Mouse (Mus musculus) stomach, embryonic 15.5 days (tissue): ENCODE data around the gene Creb3l1. TPM values are rescaled to one million over a fixed set of nuclear protein-coding genes. Genes with fewer than 3 reads are reported as not detected.

ENCODE experiments used
- ATAC-seq: fragments of 200-750 bp; cut with Nextera tagmentation; 2 replicates; pipeline ENCODE4 v1.8.0; 2017; ENCODE audit warnings: low read depth, moderate number of reproducible peaks, moderate TSS enrichment; ENCODE audit not compliant: insufficient read depth, low FRiP score
- H3K27ac ChIP-seq: fragments of 300-500 bp; sonication (generic); 2 replicates; pipeline ENCODE4 v1.5.1; 2015; ENCODE audit warnings: mild to moderate bottlenecking, inconsistent platforms
- H3K27me3 ChIP-seq: fragments of 300-500 bp; sonication (generic); replicated peaks from 2 replicates; pipeline ENCODE4 v1.6.1; 2015; ENCODE audit warnings: inconsistent platforms
- H3K36me3 ChIP-seq: fragments of 300-500 bp; sonication (generic); 2 replicates; pipeline ENCODE4 v1.6.1; 2015; ENCODE audit warnings: inconsistent platforms
- H3K4me1 ChIP-seq: fragments of 300-500 bp; sonication (generic); 2 replicates; pipeline ENCODE4 v1.6.1; 2015; ENCODE audit warnings: inconsistent platforms
- H3K4me2 ChIP-seq: fragments of 300-500 bp; sonication (generic); 2 replicates; pipeline ENCODE4 v1.6.1; 2015; ENCODE audit warnings: mild to moderate bottlenecking, inconsistent platforms
- H3K4me3 ChIP-seq: fragments of 300-500 bp; sonication (generic); replicated peaks from 2 replicates; pipeline ENCODE4 v1.5.1; 2015; ENCODE audit warnings: inconsistent platforms
- H3K9ac ChIP-seq: fragments of 300-500 bp; sonication (generic); 2 replicates; pipeline ENCODE4 v1.6.1; 2015; ENCODE audit warnings: inconsistent platforms
- H3K9me3 ChIP-seq: fragments of 300-500 bp; sonication (generic); 2 replicates; pipeline ENCODE4 v1.6.1; 2016; ENCODE audit warnings: inconsistent platforms
- WGBS: fragments of 180-500 bp; shearing (Covaris S2); methylation state at CpG from one replicate; pipeline ENCODE4 v1.1.7; 2015; 5-methylcytosine and 5-hydroxymethylcytosine counted together
- polyA plus RNA-seq: library from polyadenylated mRNA; unstranded; fragments of >200 nt; fragmentation: Nextera tagmentation; extraction: Ambion mirVana; gene quantifications from 2 replicates; pipeline ENCODE4 v1.2.1, GENCODE M21; 2015

Creb3l1 gene
- polyA plus RNA-seq, 1 experiment from 2014 or later, result 20.6 TPM

GRCm38 (mm10) chr2:91971231-91972097 lies 52.8 kb downstream of the Creb3l1 start:
- 29% methylated on average over 21 of the region's 21 CpGs for WGBS
- ATAC-seq, result peak; percentile 50
- peaks cover 24% of the 10 kb centered on the region for H3K27me3 ChIP-seq
- H3K4me1 ChIP-seq, result peaks cover 28% of the 10 kb centered on the region
- H3K36me3 ChIP-seq, result no peaks in the 10 kb centered on the region
- no peak overlapping the region for H3K9ac ChIP-seq
- H3K9me3 ChIP-seq, result no peaks in the 10 kb centered on the region
- peak overlapping the region; percentile 79 for H3K27ac ChIP-seq
- peak overlapping the region; percentile 25 for H3K4me2 ChIP-seq
- H3K4me3 ChIP-seq, result 0 out of 2 replicates have a peak overlapping the region, but pooled peaks have one; percentile 8

- no peak for ATAC-seq
- no peak overlapping the region for H3K4me2 ChIP-seq
- H3K4me3 ChIP-seq, result no peak overlapping the region
- peaks cover 25% of the 10 kb centered on the region for H3K4me1 ChIP-seq
- H3K9me3 ChIP-seq, result no peaks in the 10 kb centered on the region
- 47% methylated on average over 11 of the region's 11 CpGs for WGBS
- no peaks in the 10 kb centered on the region for H3K36me3 ChIP-seq
- H3K27ac ChIP-seq, result peak overlapping the region; percentile 51
- H3K27me3 ChIP-seq, result no peaks in the 10 kb centered on the region
- no peak overlapping the region for H3K9ac ChIP-seq
Measured at GRCm38 (mm10) chr2:91967962-91968361, 56.3 kb downstream of the Creb3l1 start.

- Histone ChIP-seq H3K4me1 (peaks cover 21% of the 10 kb centered on the region), H3K27me3 (no peaks in the 10 kb centered on the region), H3K9ac (no peak overlapping the region), H3K4me3 (no peak overlapping the region), H3K4me2 (no peak overlapping the region), H3K27ac (no peak overlapping the region), H3K9me3 (no peaks in the 10 kb centered on the region), H3K36me3 (no peaks in the 10 kb centered on the region)
- ATAC-seq, result no peak
- whole genome bisulfite sequencing, result 81% methylated on average over 5 of the region's 5 CpGs
Measured at GRCm38 (mm10) chr2:91966367-91966766, 57.9 kb downstream of the Creb3l1 start.

- peak overlapping the region; percentile 49 for H3K4me2 ChIP-seq
- H3K36me3 ChIP-seq, result no peaks in the 10 kb centered on the region
- peaks cover 19% of the 10 kb centered on the region for H3K4me1 ChIP-seq
- H3K27me3 ChIP-seq, result no peaks in the 10 kb centered on the region
- peak overlapping the region; percentile 81 for H3K27ac ChIP-seq
- H3K9ac ChIP-seq, result peak overlapping the region; percentile 16; the same call in 1 of the 2 replicates
- 22% methylated on average over 20 of the region's 20 CpGs for WGBS
- no peaks in the 10 kb centered on the region for H3K9me3 ChIP-seq
- ATAC-seq, result no peak
- H3K4me3 ChIP-seq, result peak overlapping the region; percentile 33
Measured at GRCm38 (mm10) chr2:91965417-91965816, 58.9 kb downstream of the Creb3l1 start.

GRCm38 (mm10) chr2:91964610-91965204 lies 59.6 kb downstream of the Creb3l1 start:
- Histone ChIP-seq H3K27me3 (no peaks in the 10 kb centered on the region), H3K9ac (peak overlapping the region; percentile 16; the same call in 1 of the 2 replicates), H3K4me2 (peak overlapping the region; percentile 49), H3K27ac (peak overlapping the region; percentile 81; the same call in 1 of the 2 replicates), H3K4me3 (peak overlapping the region; percentile 33), H3K36me3 (no peaks in the 10 kb centered on the region), H3K9me3 (no peaks in the 10 kb centered on the region), H3K4me1 (peaks cover 24% of the 10 kb centered on the region)
- no peak for ATAC-seq
- WGBS, result 57% methylated on average over 3 of the region's 3 CpGs

- H3K4me2 ChIP-seq, result peak overlapping the region; percentile 73
- WGBS, result under 1% methylated on average over 56 of the region's 57 CpGs
- H3K9me3 ChIP-seq, result no peaks in the 10 kb centered on the region
- peaks cover 36% of the 10 kb centered on the region for H3K4me1 ChIP-seq
- H3K9ac ChIP-seq, result peak overlapping the region; percentile 77
- H3K4me3 ChIP-seq, result peak overlapping the region; percentile 81
- no peaks in the 10 kb centered on the region for H3K36me3 ChIP-seq
- peak overlapping the region; percentile 80 for H3K27ac ChIP-seq
- peak; percentile 93 for ATAC-seq
- H3K27me3 ChIP-seq, result no peaks in the 10 kb centered on the region
Measured at GRCm38 (mm10) chr2:91963443-91963932, 60.8 kb downstream of the Creb3l1 start.

- peaks cover 38% of the 10 kb centered on the region for H3K4me1 ChIP-seq
- peak overlapping the region; percentile 80 for H3K27ac ChIP-seq
- peak overlapping the region; percentile 77 for H3K9ac ChIP-seq
- peak overlapping the region; percentile 73 for H3K4me2 ChIP-seq
- under 1% methylated on average over 35 of the region's 39 CpGs for WGBS
- peak; percentile 2; the same call in 1 of the 2 replicates for ATAC-seq
- peak overlapping the region; percentile 81 for H3K4me3 ChIP-seq
- no peaks in the 10 kb centered on the region for H3K27me3 ChIP-seq
- no peaks in the 10 kb centered on the region for H3K9me3 ChIP-seq
- no peaks in the 10 kb centered on the region for H3K36me3 ChIP-seq
Measured at GRCm38 (mm10) chr2:91962864-91963401, 61.4 kb downstream of the Creb3l1 start.

- 41% methylated on average over 4 of the region's 4 CpGs for WGBS
- Histone ChIP-seq H3K27me3 (no peaks in the 10 kb centered on the region), H3K4me1 (peaks cover 46% of the 10 kb centered on the region)
Measured at GRCm38 (mm10) chr2:91961901-91962761, 62.2 kb downstream of the Creb3l1 start.

GRCm38 (mm10) chr2:91960459-91960858 lies 63.8 kb downstream of the Creb3l1 start:
- H3K9me3 ChIP-seq, result no peaks in the 10 kb centered on the region
- no peak overlapping the region for H3K9ac ChIP-seq
- 88% methylated on average over 5 of the region's 5 CpGs for WGBS
- H3K4me1 ChIP-seq, result peaks cover 55% of the 10 kb centered on the region
- H3K27ac ChIP-seq, result no peak overlapping the region
- H3K27me3 ChIP-seq, result no peaks in the 10 kb centered on the region
- no peak for ATAC-seq
- H3K4me3 ChIP-seq, result no peak overlapping the region
- no peak overlapping the region for H3K4me2 ChIP-seq
- H3K36me3 ChIP-seq, result no peaks in the 10 kb centered on the region

More at GRCm38 (mm10) chr2:91961901-91962761, 62.2 kb downstream of the Creb3l1 start:
- ATAC-seq, result no peak
- 0 out of 2 replicates have a peak overlapping the region, but pooled peaks have one; percentile 6 for H3K9ac ChIP-seq
- peak overlapping the region; percentile 82 for H3K27ac ChIP-seq
- no peaks in the 10 kb centered on the region for H3K9me3 ChIP-seq
- H3K4me2 ChIP-seq, result peak overlapping the region; percentile 73
- H3K4me3 ChIP-seq, result peak overlapping the region; percentile 81
- no peaks in the 10 kb centered on the region for H3K36me3 ChIP-seq

- H3K4me1 ChIP-seq, result peaks cover 57% of the 10 kb centered on the region
- H3K27ac ChIP-seq, result 0 out of 2 replicates have a peak overlapping the region, but pooled peaks have one; percentile 18
- no peak overlapping the region for H3K4me2 ChIP-seq
- H3K27me3 ChIP-seq, result no peaks in the 10 kb centered on the region
- no peaks in the 10 kb centered on the region for H3K36me3 ChIP-seq
- no peaks in the 10 kb centered on the region for H3K9me3 ChIP-seq
- 75% methylated on average over 11 of the region's 11 CpGs for WGBS
- ATAC-seq, result no peak
- no peak overlapping the region for H3K4me3 ChIP-seq
- no peak overlapping the region for H3K9ac ChIP-seq
Measured at GRCm38 (mm10) chr2:91959544-91960410, 64.5 kb downstream of the Creb3l1 start.
